Mouse (Mus musculus) stomach, adult 2 months (tissue): ENCODE measurements around the gene Dgcr6. TPM values are rescaled to one million over a fixed set of nuclear protein-coding genes. Genes with fewer than 3 reads are reported as not detected.

Experiments used
- polyA plus RNA-seq: library from polyadenylated mRNA; depleted of rRNA; stranded (reverse); fragments of >200 nt; gene quantifications from 2 replicates; pipeline ENCODE4 v1.2.3, GENCODE M21; 2012; rRNA removed

Gene Dgcr6
- polyA plus RNA-seq: 32.9 and 53.4 TPM in 2 replicates

GRCm38 (mm10) chr16:18052731-18053202 is at the start of gene Dgcr6:
Dgcr6 (plus strand) TSS chr16:18052860.

Other genes with a start within 250 kb of the Dgcr6 start
- 0.04 TPM in 1 of 2 replicates, not detected in the other for gene B830017H08Rik, start 219.7 kb upstream of the Dgcr6 start, polyA plus RNA-seq
- 9.3 and 11.1 TPM in 2 replicates for gene Car15, start 214.5 kb upstream of the Dgcr6 start, polyA plus RNA-seq
- gene Gm20518, start 161.2 kb upstream of the Dgcr6 start, polyA plus RNA-seq: 0.75 and 1.1 TPM in 2 replicates
- 0.02 and 0.05 TPM in 2 replicates for gene Tssk1, start 158.6 kb upstream of the Dgcr6 start, polyA plus RNA-seq
- 75.6 and 87.2 TPM in 2 replicates for gene Dgcr2, start 154.3 kb upstream of the Dgcr6 start, polyA plus RNA-seq
- not detected in 2 replicates for gene Tssk2, start 154.2 kb upstream of the Dgcr6 start, polyA plus RNA-seq
- 9.9 and 10.7 TPM in 2 replicates for gene Ess2, start 141.5 kb upstream of the Dgcr6 start, polyA plus RNA-seq
- gene Gsc2, start 137.8 kb upstream of the Dgcr6 start, polyA plus RNA-seq: 1.9 and 3.6 TPM in 2 replicates
- gene Slc25a1, start 124.6 kb upstream of the Dgcr6 start, polyA plus RNA-seq: 211 and 252 TPM in 2 replicates
- gene Vpreb2, start 72.4 kb upstream of the Dgcr6 start, polyA plus RNA-seq: not detected in 2 replicates
- 17.1 and 18.7 TPM in 2 replicates for gene Prodh, start 37.3 kb downstream of the Dgcr6 start, polyA plus RNA-seq
- 8.3 and 11.5 TPM in 2 replicates for gene Rtn4r, start 74.8 kb downstream of the Dgcr6 start, polyA plus RNA-seq
- not detected in 2 replicates for gene Ccdc188, start 165.0 kb downstream of the Dgcr6 start, polyA plus RNA-seq
- 44.7 and 45.3 TPM in 2 replicates for gene Zdhhc8, start 182.3 kb downstream of the Dgcr6 start, polyA plus RNA-seq
- gene Trmt2a, start 195.8 kb downstream of the Dgcr6 start, polyA plus RNA-seq: 21.1 and 23.2 TPM in 2 replicates
- gene Ranbp1, start 195.9 kb downstream of the Dgcr6 start, polyA plus RNA-seq: 33.3 and 35.3 TPM in 2 replicates
- gene Gm49776, start 205.5 kb downstream of the Dgcr6 start, polyA plus RNA-seq: not detected in 2 replicates
- 2.6 and 4.9 TPM in 2 replicates for gene Dgcr8, start 236.4 kb downstream of the Dgcr6 start, polyA plus RNA-seq